Mouse (Mus musculus): ENCODE results near the gene Hsd17b12. TPM values are rescaled to one million over a fixed set of nuclear protein-coding genes. Genes with fewer than 3 reads are reported as not detected.

Gene Hsd17b12
- total and polyA plus RNA-seq, 3 experiments = 70.7 to 117 (median 114) TPM

- dilution Hi-C loops (cut with MboI; ENCODE audit: extremely low pct_ligation_motif_present, extremely low pct_unique_long_range_greater_than_20kb, low sequenced_read_pairs) = no loop called here
- Histone ChIP-seq H3K27me3 (replicated peaks) (peaks cover 6% of the 10 kb centered on the region), H3K9ac (ENCODE audit: insufficient read depth, low read depth) (no peak overlapping the region), H3K36me3 (replicated peaks in 1 of 2; ENCODE audit: control insufficient read depth in 1 of 2, insufficient read depth in 1 of 2, low read length in 1 of 2) (no peaks in the 10 kb centered on the region), H3K4me1 (ENCODE audit: control insufficient read depth in 1 of 2, insufficient read depth in 2 of 2) (peaks cover 0 to 10% of the 10 kb centered on the region in 2 experiments; a peak in 2 of 4 replicates), H3K4me3 (replicated peaks in 1 of 3; ENCODE audit: low read depth in 2 of 3, low read length in 2 of 3, poor library complexity in 1 of 3) (no peak overlapping the region), H3K27ac (ENCODE audit: insufficient read depth, low read depth) (no peak overlapping the region), H3K9me3 (replicated peaks; ENCODE audit: low read length) (no peaks in the 10 kb centered on the region), H3K79me2 (replicated peaks; ENCODE audit: control insufficient read depth, extremely low read depth, insufficient read depth, poor library complexity, severe bottlenecking) (no peaks in the 10 kb centered on the region), H3K4me2 (ENCODE audit: insufficient read depth, low read depth, poor library complexity, severe bottlenecking) (no peak overlapping the region)
- in situ Hi-C loops (cut with MboI; ENCODE audit: low pct_ligation_motif_present, low pct_unique_long_range_greater_than_20kb, low sequenced_read_pairs) = no loop called here
- TF ChIP-seq USF2 (conservative IDR thresholded peaks at IDR 0.05; ENCODE audit: low read depth, low read length) (no peak), POLR2AphosphoS2 (IDR thresholded peaks at IDR 0.05; ENCODE audit: low read depth, low read length) (no peak), CHD2 (IDR thresholded peaks at IDR 0.05; ENCODE audit: low read length) (no peak)
- DNase-seq (ENCODE audit: extremely low read depth) = no peak
Measured at GRCm38 (mm10) chr2:94176381-94176780, 18.6 kb upstream of the Hsd17b12 start.

- dilution Hi-C loops (cut with MboI; ENCODE audit: extremely low pct_ligation_motif_present, extremely low pct_unique_long_range_greater_than_20kb, low sequenced_read_pairs) (no loop called here), in situ Hi-C loops (cut with MboI; ENCODE audit: low pct_ligation_motif_present, low pct_unique_long_range_greater_than_20kb, low sequenced_read_pairs) (no loop called here)
- Histone ChIP-seq H3K9ac (ENCODE audit: insufficient read depth, low read depth) (no peak overlapping the region), H3K4me2 (ENCODE audit: insufficient read depth, low read depth, poor library complexity, severe bottlenecking) (no peak overlapping the region), H3K9me3 (replicated peaks; ENCODE audit: low read length) (no peaks in the 10 kb centered on the region), H3K27ac (ENCODE audit: insufficient read depth, low read depth) (no peak overlapping the region), H3K79me2 (replicated peaks; ENCODE audit: control insufficient read depth, extremely low read depth, insufficient read depth, poor library complexity, severe bottlenecking) (no peaks in the 10 kb centered on the region), H3K4me1 (ENCODE audit: control insufficient read depth in 1 of 2, insufficient read depth in 2 of 2) (peaks cover 0 to 10% of the 10 kb centered on the region in 2 experiments; a peak in 2 of 4 replicates), H3K36me3 (replicated peaks in 1 of 2; ENCODE audit: control insufficient read depth in 1 of 2, insufficient read depth in 1 of 2, low read length in 1 of 2) (no peaks in the 10 kb centered on the region), H3K4me3 (replicated peaks in 1 of 3; ENCODE audit: low read depth in 2 of 3, low read length in 2 of 3, poor library complexity in 1 of 3) (no peak overlapping the region), H3K27me3 (replicated peaks) (no peaks in the 10 kb centered on the region)
- no peak for TF ChIP-seq RCOR1 (conservative IDR thresholded peaks at IDR 0.05; ENCODE audit: low read depth, low read length)
- TF ChIP-seq USF2 (conservative IDR thresholded peaks at IDR 0.05; ENCODE audit: low read depth, low read length) = no peak
- TF ChIP-seq MAFK (IDR thresholded peaks at IDR 0.05; ENCODE audit: insufficient replicate concordance, low read length) = no peak
- no peak for DNase-seq (ENCODE audit: extremely low read depth)
Measured at GRCm38 (mm10) chr2:94173549-94173948, 15.8 kb upstream of the Hsd17b12 start.

GRCm38 (mm10) chr2:94163207-94163606 lies 5.4 kb upstream of the Hsd17b12 start:
- DNase-seq (ENCODE audit: extremely low read depth) = no peak
- Histone ChIP-seq H3K4me2 (ENCODE audit: insufficient read depth, low read depth, poor library complexity, severe bottlenecking) (no peak overlapping the region), H3K9me3 (replicated peaks; ENCODE audit: low read length) (no peaks in the 10 kb centered on the region), H3K4me1 (ENCODE audit: control insufficient read depth in 1 of 2, insufficient read depth in 2 of 2) (no peaks in the 10 kb centered on the region; a peak in 1 of 4 replicates), H3K27ac (ENCODE audit: insufficient read depth, low read depth) (no peak overlapping the region), H3K9ac (ENCODE audit: insufficient read depth, low read depth) (no peak overlapping the region), H3K27me3 (replicated peaks) (no peaks in the 10 kb centered on the region), H3K79me2 (replicated peaks; ENCODE audit: control insufficient read depth, extremely low read depth, insufficient read depth, poor library complexity, severe bottlenecking) (no peaks in the 10 kb centered on the region), H3K4me3 (replicated peaks in 1 of 3; ENCODE audit: low read depth in 2 of 3, low read length in 2 of 3, poor library complexity in 1 of 3) (no peak overlapping the region), H3K36me3 (replicated peaks in 1 of 2; ENCODE audit: control insufficient read depth in 1 of 2, insufficient read depth in 1 of 2, low read length in 1 of 2) (no peaks in the 10 kb centered on the region)
- in situ Hi-C loops (cut with MboI; ENCODE audit: low pct_ligation_motif_present, low pct_unique_long_range_greater_than_20kb, low sequenced_read_pairs) (no loop called here), dilution Hi-C loops (cut with MboI; ENCODE audit: extremely low pct_ligation_motif_present, extremely low pct_unique_long_range_greater_than_20kb, low sequenced_read_pairs) (no loop called here)
- TF ChIP-seq USF1 (IDR thresholded peaks at IDR 0.05; ENCODE audit: low read depth, low read length) = no peak
- TF ChIP-seq SIN3A (IDR thresholded peaks at IDR 0.05; ENCODE audit: low read length) = no peak
- TF ChIP-seq EP300 (IDR thresholded peaks at IDR 0.05; ENCODE audit: low read length) = no peak
- no peak for TF ChIP-seq CHD1 (IDR thresholded peaks at IDR 0.05; ENCODE audit: low read depth, low read length)

Data from CH12.LX (cell line).